Mouse (Mus musculus) forebrain, embryonic 14.5 days (tissue): ENCODE data around the gene Dip2b. TPM values are rescaled to one million over a fixed set of nuclear protein-coding genes. Genes with fewer than 3 reads are reported as not detected.

Experiments used
- ATAC-seq: fragments of 200-750 bp; cut with Nextera tagmentation; 2 replicates; pipeline ENCODE4 v1.8.0; 2017; ENCODE audit warnings: mild to moderate bottlenecking, moderate library complexity
- DNase-seq: peaks from one replicate; pipeline ENCODE4 v3.0.0-alpha.2; 2015; ENCODE audit warnings: low spot score
- H3K27ac ChIP-seq: fragments of 300-500 bp; sonication (generic); 2 replicates; pipeline ENCODE4 v1.5.1; 2014; ENCODE audit warnings: low read depth, mild to moderate bottlenecking, control low read depth, low read length, moderate library complexity
- H3K27me3 ChIP-seq: fragments of 300-500 bp; sonication (generic); replicated peaks from 2 replicates; pipeline ENCODE4 v1.6.1; 2014; ENCODE audit warnings: low read length, control low read depth, mixed read lengths; ENCODE audit not compliant: control insufficient read depth, insufficient read depth
- H3K36me3 ChIP-seq: fragments of 300-500 bp; sonication (generic); 2 replicates; pipeline ENCODE4 v1.6.1; 2014; ENCODE audit warnings: low read length, control low read depth; ENCODE audit not compliant: control insufficient read depth, insufficient read depth
- H3K4me1 ChIP-seq: fragments of 300-500 bp; sonication (generic); 2 replicates; pipeline ENCODE4 v1.6.1; 2014; ENCODE audit warnings: antibody characterized with exemption, low read length, control low read depth; ENCODE audit not compliant: control insufficient read depth, insufficient read depth
- H3K4me2 ChIP-seq: fragments of 300-500 bp; sonication (generic); 2 replicates; pipeline ENCODE4 v1.6.1; 2014; ENCODE audit warnings: mild to moderate bottlenecking, control low read depth, low read length
- H3K4me3 ChIP-seq: fragments of 300-500 bp; sonication (generic); 2 replicates; pipeline ENCODE4 v1.5.1; 2014; ENCODE audit warnings: low read depth, low read length, control low read depth
- H3K9ac ChIP-seq: fragments of 300-500 bp; sonication (generic); 2 replicates; pipeline ENCODE4 v1.6.1; 2014; ENCODE audit warnings: mild to moderate bottlenecking, low read length, control low read depth, moderate library complexity
- H3K9me3 ChIP-seq: fragments of 300-500 bp; sonication (generic); replicated peaks from 2 replicates; pipeline ENCODE4 v1.6.1; 2016; ENCODE audit warnings: low read length, control low read depth, mixed read lengths; ENCODE audit not compliant: control insufficient read depth
- WGBS: fragments of 180-500 bp; shearing (Covaris S2); extraction: QIAGEN DNeasy Blood & Tissue Kit; methylation state at CpG from one replicate; pipeline ENCODE4 v1.1.7; 2014; 5-methylcytosine and 5-hydroxymethylcytosine counted together
- polyA plus RNA-seq: library from polyadenylated mRNA; unstranded; fragments of >200 nt; fragmentation: Nextera tagmentation; extraction: Ambion mirVana; gene quantifications from 2 replicates; pipeline ENCODE4 v1.2.1, GENCODE M21; 2014

Dip2b gene
- polyA plus RNA-seq, 1 experiment from 2014 or later: 16.3 TPM

DNA sequence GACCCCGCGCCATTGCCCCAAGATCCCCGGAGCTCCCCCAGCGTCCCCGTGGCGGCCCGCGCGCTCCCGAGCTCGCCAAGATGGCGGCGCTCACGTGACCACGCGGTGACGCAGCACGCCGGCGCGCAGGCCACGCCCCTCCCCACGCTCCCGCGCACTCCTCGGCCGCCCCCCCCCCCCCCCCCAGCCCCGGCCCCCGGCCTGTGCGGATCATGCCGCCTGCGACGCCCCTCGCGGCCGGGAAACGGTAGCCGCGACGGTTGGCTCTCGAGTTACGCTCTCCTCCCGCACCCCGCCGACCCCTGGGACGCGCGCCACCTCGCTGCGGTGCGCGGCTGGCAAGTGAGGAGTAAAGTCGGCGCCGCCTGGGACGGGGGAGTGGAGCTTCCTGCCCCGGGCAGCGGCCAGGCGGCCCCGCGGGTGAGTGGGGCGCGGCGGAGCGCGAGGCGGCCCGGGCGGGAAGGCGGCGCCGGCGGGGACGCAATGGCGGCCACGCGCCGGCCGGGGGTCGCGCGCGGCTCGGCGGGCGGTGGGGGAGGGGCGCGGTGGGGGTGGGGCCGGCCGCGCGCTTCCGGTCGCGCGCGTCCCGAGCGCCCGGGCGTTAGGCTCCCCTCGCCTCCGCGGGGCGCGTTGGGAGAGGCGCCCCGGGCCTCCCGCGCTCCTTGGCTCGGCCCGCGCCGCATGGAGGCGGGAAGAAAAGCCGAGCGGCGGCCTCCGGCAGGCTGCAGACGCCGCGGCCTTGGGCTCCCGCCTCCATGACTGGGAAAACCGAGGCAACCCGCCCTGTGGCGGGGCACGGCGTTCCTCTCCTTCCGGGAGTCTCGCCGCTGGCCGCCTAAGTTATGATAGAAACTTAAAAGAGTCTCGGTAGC lies 189.4 kb downstream of the Dip2b start, which contains the start of gene Atf1:
Atf1 (plus strand) TSS at position 157 of the 872 bp plus-strand sequence.
- Histone ChIP-seq H3K27me3 (no peaks in the 10 kb centered on the region), H3K9ac (peak within 1 kb of the TSS; percentile 99), H3K9me3 (no peaks in the 10 kb centered on the region), H3K4me2 (peak within 1 kb of the TSS; percentile 85), H3K27ac (peak within 1 kb of the TSS; percentile 100), H3K36me3 (peaks cover 3% of the 10 kb centered on the region; the same call in 1 of the 2 replicates), H3K4me3 (peak within 1 kb of the TSS; percentile 78), H3K4me1 (peaks cover 10% of the 10 kb centered on the region)
- peak; percentile 89 for ATAC-seq
- under 1% methylated on average over 77 of the region's 133 CpGs for WGBS
- peak; percentile 94 for DNase-seq

DNA sequence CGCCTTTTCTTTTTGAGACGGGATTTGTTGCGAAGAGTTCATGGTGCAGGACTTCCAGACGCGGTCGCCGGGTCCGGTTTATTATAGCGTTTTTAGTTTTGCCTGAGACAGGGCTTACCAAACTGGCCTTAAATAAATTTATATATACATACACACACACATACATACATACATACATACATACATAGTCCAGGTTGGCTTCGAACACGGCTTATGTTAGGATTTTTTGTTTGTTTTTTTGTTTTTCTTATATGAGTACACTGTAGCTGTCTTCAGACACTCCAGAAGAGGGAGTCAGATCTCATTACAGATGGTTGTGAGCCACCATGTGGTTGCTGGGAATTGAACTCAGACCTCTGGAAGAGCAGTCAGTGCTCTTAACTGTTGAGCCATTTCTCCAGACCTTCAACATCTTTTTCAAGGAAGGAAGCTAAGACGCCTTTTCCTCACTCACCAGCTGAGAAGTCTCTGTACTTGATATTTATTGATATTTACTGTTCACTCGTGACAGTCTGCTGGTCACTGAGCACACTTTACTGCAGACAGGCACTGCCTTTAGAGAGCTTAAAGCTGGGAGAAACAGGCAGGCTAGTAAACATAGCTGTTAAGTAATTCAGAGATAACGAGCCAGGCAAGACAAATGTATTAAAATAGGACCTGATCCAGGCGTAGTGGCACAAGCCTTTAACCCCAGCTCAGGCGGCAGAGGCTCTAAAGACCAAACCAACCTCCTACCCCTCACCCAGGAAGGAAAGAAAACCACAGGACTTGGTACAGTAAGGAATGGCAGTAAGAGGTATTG lies 190.3 kb downstream of the Dip2b start:
- 9% methylated on average over 16 of the region's 16 CpGs for WGBS

DNA sequence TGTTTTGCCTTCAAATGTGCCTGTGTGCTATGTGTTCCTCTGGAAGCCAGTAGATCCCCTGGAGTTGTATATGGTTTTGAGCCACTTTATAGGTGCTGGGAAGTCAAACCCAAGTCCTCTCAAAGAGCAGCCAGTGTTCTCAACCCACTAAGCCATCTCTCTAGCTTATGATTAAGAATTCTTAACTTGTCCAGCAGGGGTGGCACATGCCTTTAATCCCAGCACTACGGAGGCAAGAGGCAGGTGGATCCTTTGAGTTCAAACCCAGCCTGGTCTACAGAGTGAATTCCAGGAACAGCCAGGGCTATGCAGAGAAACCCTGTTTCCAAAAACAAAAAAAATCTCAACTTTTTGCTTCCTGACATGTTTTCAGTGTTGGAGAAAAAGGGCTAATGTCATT lies 192.2 kb downstream of the Dip2b start:
- H3K27ac ChIP-seq: no peak overlapping the region
- WGBS: 74% methylated on average over 1 of the region's 1 CpGs
- ATAC-seq: no peak
- no peaks in the 10 kb centered on the region for H3K9me3 ChIP-seq
- H3K4me3 ChIP-seq: no peak overlapping the region
- DNase-seq: no peak
- peaks cover 10% of the 10 kb centered on the region for H3K4me1 ChIP-seq
- H3K4me2 ChIP-seq: no peak overlapping the region
- peaks cover 25% of the 10 kb centered on the region for H3K36me3 ChIP-seq
- H3K9ac ChIP-seq: no peak overlapping the region
- no peaks in the 10 kb centered on the region for H3K27me3 ChIP-seq

More for the DNA sequence above, 190.3 kb downstream of the Dip2b start:
- peak; percentile 5; the same call in 1 of the 2 replicates for ATAC-seq
- Histone ChIP-seq H3K4me2 (peak overlapping the region; percentile 85), H3K4me1 (peaks cover 10% of the 10 kb centered on the region), H3K36me3 (peaks cover 11% of the 10 kb centered on the region), H3K9ac (peak overlapping the region; percentile 99), H3K27me3 (no peaks in the 10 kb centered on the region), H3K27ac (peak overlapping the region; percentile 100), H3K9me3 (no peaks in the 10 kb centered on the region), H3K4me3 (peak overlapping the region; percentile 78)
- DNase-seq: peak; percentile 15

DNA sequence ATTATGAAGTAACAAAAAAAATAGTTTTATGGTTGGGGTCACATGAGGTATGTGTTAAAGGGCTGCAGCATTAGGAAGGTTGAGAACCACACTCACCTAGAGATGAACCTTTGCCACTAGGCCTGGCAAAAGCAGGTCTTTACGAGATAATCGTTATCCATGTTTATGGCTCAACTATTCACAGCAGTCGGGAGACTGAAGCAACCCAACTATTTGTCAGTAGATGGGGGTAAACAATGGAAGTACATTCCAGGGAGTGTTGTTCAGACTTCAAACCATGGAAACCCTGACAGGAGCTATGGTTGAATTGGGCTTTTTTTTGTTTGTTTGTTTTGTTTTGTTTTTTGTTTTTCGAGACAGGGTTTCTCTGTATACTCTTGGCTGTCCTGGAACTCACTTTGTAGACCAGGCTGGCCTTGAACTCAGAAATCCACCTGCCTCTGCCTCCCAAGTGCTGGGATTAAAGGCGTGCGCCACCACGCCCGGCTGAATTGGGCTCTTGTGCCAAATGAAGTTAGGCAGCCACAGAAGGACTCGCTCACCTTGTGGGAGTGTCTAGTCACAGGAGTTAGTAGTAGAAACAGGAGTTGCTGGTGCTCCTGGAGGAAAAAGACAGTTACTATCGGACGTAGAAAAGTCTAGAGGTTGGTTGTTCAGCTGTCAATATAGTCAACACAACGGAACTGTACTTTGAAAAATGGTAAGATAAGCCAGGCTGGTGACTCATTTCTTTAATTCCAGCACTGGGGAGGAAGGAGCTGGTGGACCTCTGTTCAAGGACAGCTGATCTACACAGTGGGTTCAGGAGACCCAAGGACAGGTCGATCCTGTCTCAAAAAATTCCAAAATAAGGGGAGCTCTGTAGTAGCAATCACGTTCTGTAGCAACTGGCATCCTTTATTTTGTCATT lies 193.4 kb downstream of the Dip2b start:
- WGBS: 84% methylated on average over 14 of the region's 14 CpGs
- peaks cover 35% of the 10 kb centered on the region for H3K36me3 ChIP-seq
- DNase-seq: no peak
- H3K4me2 ChIP-seq: no peak overlapping the region
- H3K9me3 ChIP-seq: no peaks in the 10 kb centered on the region
- ATAC-seq: no peak
- no peaks in the 10 kb centered on the region for H3K27me3 ChIP-seq
- H3K27ac ChIP-seq: no peak overlapping the region
- peaks cover 10% of the 10 kb centered on the region for H3K4me1 ChIP-seq
- H3K9ac ChIP-seq: no peak overlapping the region
- no peak overlapping the region for H3K4me3 ChIP-seq

DNA sequence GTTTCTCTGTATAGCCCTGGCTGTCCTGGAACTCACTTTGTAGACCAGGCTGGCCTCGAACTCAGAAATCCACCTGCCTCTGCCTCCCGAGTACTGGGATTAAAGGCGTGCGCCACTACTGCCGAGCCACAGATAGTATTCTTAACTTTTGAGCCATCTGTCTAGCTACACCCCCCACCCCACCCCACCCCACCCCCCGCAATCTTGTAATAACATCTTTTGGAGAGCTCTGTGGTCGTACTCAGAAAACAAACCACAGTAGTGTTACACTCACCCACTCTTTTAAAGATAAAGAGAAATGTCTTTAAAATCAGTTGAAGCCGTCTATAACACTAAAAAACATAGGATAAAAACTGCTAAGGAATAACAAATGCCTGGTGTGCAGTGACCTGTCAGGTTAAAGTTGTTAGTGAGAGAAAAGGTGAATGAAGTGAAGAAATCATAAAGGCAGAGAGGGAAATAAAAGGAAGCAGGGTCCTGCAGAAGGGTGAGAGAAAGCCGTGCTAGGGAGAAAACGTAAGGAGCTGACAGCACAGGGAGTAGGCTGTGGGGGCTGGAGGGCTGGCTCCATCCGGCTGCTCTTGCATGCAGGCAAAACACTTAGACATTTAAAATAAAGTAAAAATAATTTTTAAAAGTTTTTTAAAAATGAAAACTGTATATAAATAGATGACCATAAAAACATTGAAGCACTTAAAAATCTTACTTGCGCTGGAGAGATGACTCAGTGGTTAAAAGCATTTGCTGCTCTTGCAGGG lies 196.9 kb downstream of the Dip2b start:
- no peak for DNase-seq
- no peaks in the 10 kb centered on the region for H3K27me3 ChIP-seq
- ATAC-seq: no peak
- H3K4me3 ChIP-seq: no peak overlapping the region
- H3K4me2 ChIP-seq: no peak overlapping the region
- H3K9ac ChIP-seq: no peak overlapping the region
- H3K9me3 ChIP-seq: no peaks in the 10 kb centered on the region
- 95% methylated on average over 12 of the region's 12 CpGs for WGBS
- peaks cover 57% of the 10 kb centered on the region for H3K36me3 ChIP-seq
- no peak overlapping the region for H3K27ac ChIP-seq
- no peaks in the 10 kb centered on the region for H3K4me1 ChIP-seq

DNA sequence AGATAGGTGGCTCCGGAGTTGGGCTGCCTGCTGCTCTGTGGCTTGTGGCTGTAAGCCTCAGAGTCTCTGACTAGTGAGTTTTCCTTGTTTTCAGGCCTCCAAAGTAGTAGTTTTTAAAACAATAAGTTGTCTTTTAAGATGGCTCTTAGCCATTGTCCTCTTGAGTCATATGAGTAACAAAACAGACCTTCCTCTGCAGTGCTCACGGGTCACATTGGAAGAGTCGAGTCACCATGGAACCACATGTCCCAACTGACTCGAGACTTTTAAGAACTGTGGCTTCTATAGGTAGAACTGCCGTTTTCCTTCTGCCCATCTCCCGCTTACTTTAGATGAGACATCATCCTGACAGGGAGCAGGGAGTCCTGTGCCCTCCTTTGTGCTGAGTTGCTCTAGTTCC lies 198.5 kb downstream of the Dip2b start:
- WGBS: 93% methylated on average over 6 of the region's 6 CpGs
- no peak overlapping the region for H3K27ac ChIP-seq
- H3K4me3 ChIP-seq: no peak overlapping the region
- no peaks in the 10 kb centered on the region for H3K9me3 ChIP-seq
- DNase-seq (no peak), ATAC-seq (no peak)
- no peaks in the 10 kb centered on the region for H3K27me3 ChIP-seq
- H3K9ac ChIP-seq: no peak overlapping the region
- H3K36me3 ChIP-seq: peaks cover 70% of the 10 kb centered on the region
- no peak overlapping the region for H3K4me2 ChIP-seq
- H3K4me1 ChIP-seq: no peaks in the 10 kb centered on the region

DNA sequence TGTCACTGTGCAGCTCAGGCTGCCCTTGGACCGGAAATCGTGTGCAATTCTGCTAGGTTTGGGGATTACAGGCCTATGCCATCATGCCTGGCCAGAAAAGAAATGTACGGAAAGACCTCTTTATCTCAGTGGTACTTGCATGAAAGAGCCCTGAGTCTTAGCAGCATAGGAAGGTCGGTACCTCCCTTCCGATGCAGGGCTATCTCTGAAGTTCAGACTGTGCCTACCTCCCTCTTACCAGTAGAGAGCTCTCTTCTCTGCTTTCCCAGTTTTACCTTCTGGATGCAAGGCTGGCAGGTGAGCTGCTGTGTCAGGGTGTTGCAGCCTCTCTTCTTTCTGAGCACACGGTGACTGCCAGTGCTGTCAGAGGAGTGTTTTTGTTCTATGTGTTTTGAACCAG lies 203.3 kb downstream of the Dip2b start:
- H3K27me3 ChIP-seq: no peaks in the 10 kb centered on the region
- no peak overlapping the region for H3K9ac ChIP-seq
- no peak for DNase-seq
- H3K4me1 ChIP-seq: no peaks in the 10 kb centered on the region
- ATAC-seq: no peak
- WGBS: 94% methylated on average over 6 of the region's 6 CpGs
- peaks cover 65% of the 10 kb centered on the region for H3K36me3 ChIP-seq
- no peak overlapping the region for H3K4me3 ChIP-seq
- H3K4me2 ChIP-seq: no peak overlapping the region
- no peak overlapping the region for H3K27ac ChIP-seq
- H3K9me3 ChIP-seq: no peaks in the 10 kb centered on the region

DNA sequence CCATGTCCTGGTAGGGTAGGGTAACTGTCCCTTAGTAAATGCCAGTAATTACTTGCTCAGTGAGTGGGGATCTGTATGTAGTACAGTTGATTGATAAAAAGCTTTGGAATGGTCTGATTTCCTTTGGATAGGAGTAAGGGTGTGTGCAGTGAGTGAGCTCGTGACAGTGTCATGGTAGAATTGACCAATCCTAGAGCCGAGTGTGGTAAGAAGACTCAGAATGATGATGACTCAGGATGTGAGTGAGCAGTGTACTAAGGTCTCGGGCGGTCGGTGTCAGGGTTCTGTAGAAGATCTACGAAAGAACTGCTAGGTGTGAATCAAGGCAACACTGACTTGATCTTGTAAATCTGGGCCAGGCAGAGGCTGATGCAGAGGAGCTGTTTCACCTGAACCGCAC lies 207.5 kb downstream of the Dip2b start:
- no peak for DNase-seq
- no peak overlapping the region for H3K9ac ChIP-seq
- no peaks in the 10 kb centered on the region for H3K4me1 ChIP-seq
- no peak overlapping the region for H3K27ac ChIP-seq
- no peak overlapping the region for H3K4me3 ChIP-seq
- no peak overlapping the region for H3K4me2 ChIP-seq
- no peaks in the 10 kb centered on the region for H3K9me3 ChIP-seq
- no peaks in the 10 kb centered on the region for H3K27me3 ChIP-seq
- peaks cover 77% of the 10 kb centered on the region for H3K36me3 ChIP-seq
- 96% methylated on average over 7 of the region's 7 CpGs for WGBS
- ATAC-seq: no peak
